Mouse (Mus musculus): ENCODE results near the gene Vegfd. TPM values are rescaled to one million over a fixed set of nuclear protein-coding genes. Genes with fewer than 3 reads are reported as not detected.

Gene Vegfd
- 1 to 10 TPM in 4 of 26 experiments, under 1 TPM in 8, not detected in 14; 0.29 to 8.2 (median 0.74) TPM for total RNA-seq (2018; cell fraction: chromatin; rRNA removed)
- total RNA-seq (2018; cell fraction: cytosol; rRNA removed), result not detected
- total RNA-seq (2018; cell fraction: nucleus; rRNA removed), result 1 to 10 TPM in 2 of 26 experiments, under 1 TPM in 10, not detected in 14; 0.18 to 1.2 (median 0.33) TPM
- polyA plus RNA-seq (2018), result not detected in 3 replicates

- no peaks in the 10 kb centered on the region for H3K79me2 ChIP-seq (ENCODE audit: inconsistent target)
- H3K4me3 ChIP-seq (ENCODE audit: inconsistent target), result no peak within 1 kb of the TSS
- no peak within 1 kb of the TSS for H3K27ac ChIP-seq
- WGBS (ENCODE audit: missing documents), result 53% methylated on average over 3 of the region's 3 CpGs
- no peaks in the 10 kb centered on the region for H3K36me3 ChIP-seq (ENCODE audit: inconsistent target)
Observed at GRCm38 (mm10) chrX:164373081-164373480, at the start of gene Vegfd. TSS of gene Vegfd (plus strand) at chrX:164373378.

- Histone ChIP-seq H3K4me3 (ENCODE audit: inconsistent target) (no peak overlapping the region), H3K36me3 (ENCODE audit: inconsistent target) (no peaks in the 10 kb centered on the region), H3K79me2 (ENCODE audit: inconsistent target) (no peaks in the 10 kb centered on the region), H3K27ac (no peak overlapping the region)
- WGBS (ENCODE audit: missing documents), result 66% methylated on average over 4 of the region's 4 CpGs
Observed at GRCm38 (mm10) chrX:164323391-164323913, 49.7 kb upstream of the Vegfd start.

GRCm38 (mm10) chrX:164330351-164330750 lies 42.8 kb upstream of the Vegfd start:
- Histone ChIP-seq H3K27ac (no peak overlapping the region), H3K4me3 (ENCODE audit: inconsistent target) (no peak overlapping the region), H3K36me3 (ENCODE audit: inconsistent target) (no peaks in the 10 kb centered on the region), H3K79me2 (ENCODE audit: inconsistent target) (no peaks in the 10 kb centered on the region)
- WGBS (ENCODE audit: missing documents), result 84% methylated on average over 2 of the region's 2 CpGs

- no peaks in the 10 kb centered on the region for H3K36me3 ChIP-seq (ENCODE audit: inconsistent target)
- H3K79me2 ChIP-seq (ENCODE audit: inconsistent target), result no peaks in the 10 kb centered on the region
- no peak overlapping the region for H3K27ac ChIP-seq
- WGBS (ENCODE audit: missing documents), result 85% methylated on average over 3 of the region's 3 CpGs
- H3K4me3 ChIP-seq (ENCODE audit: inconsistent target), result no peak overlapping the region
Observed at GRCm38 (mm10) chrX:164330766-164331165, 42.4 kb upstream of the Vegfd start.

- WGBS (ENCODE audit: missing documents), result 97% methylated on average over 4 of the region's 4 CpGs
- H3K27ac ChIP-seq, result no peak overlapping the region
- H3K36me3 ChIP-seq (ENCODE audit: inconsistent target), result no peaks in the 10 kb centered on the region
- no peaks in the 10 kb centered on the region for H3K79me2 ChIP-seq (ENCODE audit: inconsistent target)
- no peak overlapping the region for H3K4me3 ChIP-seq (ENCODE audit: inconsistent target)
Observed at GRCm38 (mm10) chrX:164338591-164338990, 34.6 kb upstream of the Vegfd start.

- Histone ChIP-seq H3K36me3 (ENCODE audit: inconsistent target) (no peaks in the 10 kb centered on the region), H3K79me2 (ENCODE audit: inconsistent target) (no peaks in the 10 kb centered on the region), H3K4me3 (ENCODE audit: inconsistent target) (no peak overlapping the region), H3K27ac (no peak overlapping the region)
- 96% methylated on average over 4 of the region's 4 CpGs for WGBS (ENCODE audit: missing documents)
Observed at GRCm38 (mm10) chrX:164345359-164345938, 27.7 kb upstream of the Vegfd start.

GRCm38 (mm10) chrX:164348937-164349336 lies 24.2 kb upstream of the Vegfd start:
- 85% methylated on average over 3 of the region's 3 CpGs for WGBS (ENCODE audit: missing documents)
- Histone ChIP-seq H3K36me3 (ENCODE audit: inconsistent target) (no peaks in the 10 kb centered on the region), H3K4me3 (ENCODE audit: inconsistent target) (no peak overlapping the region), H3K79me2 (ENCODE audit: inconsistent target) (no peaks in the 10 kb centered on the region), H3K27ac (no peak overlapping the region)

- Histone ChIP-seq H3K36me3 (ENCODE audit: inconsistent target) (no peaks in the 10 kb centered on the region), H3K27ac (no peak overlapping the region), H3K4me3 (ENCODE audit: inconsistent target) (no peak overlapping the region), H3K79me2 (ENCODE audit: inconsistent target) (no peaks in the 10 kb centered on the region)
- 90% methylated on average over 4 of the region's 4 CpGs for WGBS (ENCODE audit: missing documents)
Observed at GRCm38 (mm10) chrX:164365153-164365865, 7.9 kb upstream of the Vegfd start.

- no peak overlapping the region for H3K4me3 ChIP-seq (ENCODE audit: inconsistent target)
- H3K27ac ChIP-seq, result no peak overlapping the region
- H3K79me2 ChIP-seq (ENCODE audit: inconsistent target), result no peaks in the 10 kb centered on the region
- 88% methylated on average over 3 of the region's 3 CpGs for WGBS (ENCODE audit: missing documents)
- no peaks in the 10 kb centered on the region for H3K36me3 ChIP-seq (ENCODE audit: inconsistent target)
Observed at GRCm38 (mm10) chrX:164370576-164370975, 2.6 kb upstream of the Vegfd start.

GRCm38 (mm10) chrX:164374586-164374985 lies 1.4 kb downstream of the Vegfd start:
- WGBS (ENCODE audit: missing documents), result 59% methylated on average over 5 of the region's 5 CpGs
- Histone ChIP-seq H3K36me3 (ENCODE audit: inconsistent target) (no peaks in the 10 kb centered on the region), H3K79me2 (ENCODE audit: inconsistent target) (no peaks in the 10 kb centered on the region), H3K27ac (no peak overlapping the region), H3K4me3 (ENCODE audit: inconsistent target) (no peak overlapping the region)

- Histone ChIP-seq H3K27ac (no peak overlapping the region), H3K79me2 (ENCODE audit: inconsistent target) (no peaks in the 10 kb centered on the region), H3K4me3 (ENCODE audit: inconsistent target) (no peak overlapping the region), H3K36me3 (ENCODE audit: inconsistent target) (no peaks in the 10 kb centered on the region)
- WGBS (ENCODE audit: missing documents), result 78% methylated on average over 4 of the region's 4 CpGs
Observed at GRCm38 (mm10) chrX:164379721-164380120, 6.5 kb downstream of the Vegfd start.

GRCm38 (mm10) chrX:164381618-164382408 lies 8.6 kb downstream of the Vegfd start:
- Histone ChIP-seq H3K36me3 (ENCODE audit: inconsistent target) (no peaks in the 10 kb centered on the region), H3K4me3 (ENCODE audit: inconsistent target) (peak overlapping the region; percentile 23), H3K27ac (no peak overlapping the region), H3K79me2 (ENCODE audit: inconsistent target) (no peaks in the 10 kb centered on the region)
- 28% methylated on average over 20 of the region's 33 CpGs for WGBS (ENCODE audit: missing documents)

- Histone ChIP-seq H3K4me3 (ENCODE audit: inconsistent target) (no peak overlapping the region), H3K36me3 (ENCODE audit: inconsistent target) (no peaks in the 10 kb centered on the region), H3K79me2 (ENCODE audit: inconsistent target) (no peaks in the 10 kb centered on the region), H3K27ac (no peak overlapping the region)
- WGBS (ENCODE audit: missing documents), result 82% methylated on average over 3 of the region's 4 CpGs
Observed at GRCm38 (mm10) chrX:164394091-164394490, 20.9 kb downstream of the Vegfd start.

- WGBS (ENCODE audit: missing documents), result 74% methylated on average over 3 of the region's 3 CpGs
- Histone ChIP-seq H3K36me3 (ENCODE audit: inconsistent target) (no peaks in the 10 kb centered on the region), H3K27ac (no peak overlapping the region), H3K79me2 (ENCODE audit: inconsistent target) (no peaks in the 10 kb centered on the region), H3K4me3 (ENCODE audit: inconsistent target) (no peak overlapping the region)
Observed at GRCm38 (mm10) chrX:164398456-164398855, 25.3 kb downstream of the Vegfd start.
